Mouse (Mus musculus): ENCODE results near the gene Ttc7b. TPM values are rescaled to one million over a fixed set of nuclear protein-coding genes. Genes with fewer than 3 reads are reported as not detected.

Ttc7b gene
- polyA plus RNA-seq, 2 experiments = 7.3 to 28.1 TPM

- no peak for TF ChIP-seq POLR2A (IDR thresholded peaks at IDR 0.05; ENCODE audit: borderline replicate concordance, extremely low read depth, insufficient read depth, insufficient read length)
- Histone ChIP-seq H3K9ac (ENCODE audit: low read depth, low read length, severe bottlenecking) (no peak overlapping the region), H3K36me3 (ENCODE audit: control insufficient read depth, insufficient read depth, low read length) (peaks cover 35% of the 10 kb centered on the region), H3K4me3 (replicated peaks; ENCODE audit: low read length) (no peak overlapping the region), H3K4me1 (ENCODE audit: control insufficient read depth, insufficient read depth, low read length) (no peaks in the 10 kb centered on the region), H3K27me3 (ENCODE audit: control insufficient read depth, insufficient read depth, low read length) (no peaks in the 10 kb centered on the region), H3K4me2 (replicated peaks; ENCODE audit: low read depth, low read length, severe bottlenecking) (no peak overlapping the region), H3K27ac (replicated peaks; ENCODE audit: low read depth, low read length) (no peak overlapping the region), H3K9me3 (ENCODE audit: control insufficient read depth, low read length) (no peaks in the 10 kb centered on the region)
- DNase-seq (ENCODE audit: low spot score) = no peak
- ATAC-seq (ENCODE audit: low FRiP score, low read depth) = no peak
- 83% methylated on average over 2 of the region's 2 CpGs for WGBS
Measured at GRCm38 (mm10) chr12:100322225-100322624, 198.4 kb downstream of the Ttc7b start.

GRCm38 (mm10) chr12:100321545-100321944 is 199.1 kb downstream of the Ttc7b start:
- no peak for DNase-seq (ENCODE audit: low spot score)
- no peak for TF ChIP-seq POLR2A (IDR thresholded peaks at IDR 0.05; ENCODE audit: borderline replicate concordance, extremely low read depth, insufficient read depth, insufficient read length)
- H3K4me2 ChIP-seq (replicated peaks; ENCODE audit: low read depth, low read length, severe bottlenecking) = no peak overlapping the region
- WGBS = 87% methylated on average over 4 of the region's 4 CpGs
- ATAC-seq (ENCODE audit: low FRiP score, low read depth) = no peak
- peaks cover 35% of the 10 kb centered on the region for H3K36me3 ChIP-seq (ENCODE audit: control insufficient read depth, insufficient read depth, low read length)
- no peak overlapping the region for H3K27ac ChIP-seq (replicated peaks; ENCODE audit: low read depth, low read length)
- no peaks in the 10 kb centered on the region for H3K4me1 ChIP-seq (ENCODE audit: control insufficient read depth, insufficient read depth, low read length)
- no peak overlapping the region for H3K4me3 ChIP-seq (replicated peaks; ENCODE audit: low read length)
- H3K9me3 ChIP-seq (ENCODE audit: control insufficient read depth, low read length) = no peaks in the 10 kb centered on the region
- no peaks in the 10 kb centered on the region for H3K27me3 ChIP-seq (ENCODE audit: control insufficient read depth, insufficient read depth, low read length)
- H3K9ac ChIP-seq (ENCODE audit: low read depth, low read length, severe bottlenecking) = no peak overlapping the region

- ATAC-seq (ENCODE audit: low FRiP score, low read depth) (no peak), DNase-seq (ENCODE audit: low spot score) (no peak)
- Histone ChIP-seq H3K27me3 (ENCODE audit: control insufficient read depth, insufficient read depth, low read length) (no peaks in the 10 kb centered on the region), H3K4me3 (replicated peaks; ENCODE audit: low read length) (no peak overlapping the region), H3K27ac (replicated peaks; ENCODE audit: low read depth, low read length) (no peak overlapping the region), H3K4me1 (ENCODE audit: control insufficient read depth, insufficient read depth, low read length) (0 out of 2 replicates have a peak, but pooled peaks cover 4% of the 10 kb centered on the region), H3K9me3 (ENCODE audit: control insufficient read depth, low read length) (no peaks in the 10 kb centered on the region), H3K9ac (ENCODE audit: low read depth, low read length, severe bottlenecking) (no peak overlapping the region), H3K4me2 (replicated peaks; ENCODE audit: low read depth, low read length, severe bottlenecking) (no peak overlapping the region), H3K36me3 (ENCODE audit: control insufficient read depth, insufficient read depth, low read length) (peaks cover 27% of the 10 kb centered on the region)
- 97% methylated on average over 4 of the region's 4 CpGs for WGBS
- no peak for TF ChIP-seq POLR2A (IDR thresholded peaks at IDR 0.05; ENCODE audit: borderline replicate concordance, extremely low read depth, insufficient read depth, insufficient read length)
Measured at GRCm38 (mm10) chr12:100319746-100320145, 200.9 kb downstream of the Ttc7b start.

DNA sequence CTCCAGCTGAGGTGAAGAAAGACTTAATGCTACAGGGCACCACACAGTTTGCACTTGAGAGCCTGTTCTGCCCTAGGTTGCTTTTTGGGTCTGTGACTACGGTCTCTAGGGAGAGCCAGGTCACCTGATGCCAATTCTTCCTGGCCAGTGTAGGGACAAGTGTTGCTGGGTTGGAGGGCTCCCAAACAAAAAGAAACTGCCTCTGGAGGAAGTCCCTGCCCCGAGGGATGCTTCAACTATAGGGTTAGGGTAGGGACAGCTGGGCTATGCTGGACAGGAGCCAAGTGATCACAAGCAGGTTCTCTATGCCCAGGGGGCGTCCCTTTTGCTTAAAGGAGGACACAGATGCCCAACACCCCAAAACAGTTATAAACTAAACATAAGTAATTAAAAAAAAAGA is 202.7 kb downstream of the Ttc7b start:
- Histone ChIP-seq H3K9me3 (ENCODE audit: control insufficient read depth, low read length) (no peaks in the 10 kb centered on the region), H3K36me3 (ENCODE audit: control insufficient read depth, insufficient read depth, low read length) (peaks cover 22% of the 10 kb centered on the region), H3K27ac (replicated peaks; ENCODE audit: low read depth, low read length) (no peak overlapping the region), H3K4me2 (replicated peaks; ENCODE audit: low read depth, low read length, severe bottlenecking) (no peak overlapping the region), H3K27me3 (ENCODE audit: control insufficient read depth, insufficient read depth, low read length) (no peaks in the 10 kb centered on the region), H3K9ac (ENCODE audit: low read depth, low read length, severe bottlenecking) (no peak overlapping the region), H3K4me3 (replicated peaks; ENCODE audit: low read length) (no peak overlapping the region), H3K4me1 (ENCODE audit: control insufficient read depth, insufficient read depth, low read length) (0 out of 2 replicates have a peak, but pooled peaks cover 7% of the 10 kb centered on the region)
- no peak for ATAC-seq (ENCODE audit: low FRiP score, low read depth)
- DNase-seq (ENCODE audit: low spot score) = no peak
- WGBS = 77% methylated on average over 3 of the region's 3 CpGs
- no peak for TF ChIP-seq POLR2A (IDR thresholded peaks at IDR 0.05; ENCODE audit: borderline replicate concordance, extremely low read depth, insufficient read depth, insufficient read length)

- 73% methylated on average over 9 of the region's 9 CpGs for WGBS
- ATAC-seq (ENCODE audit: low FRiP score, low read depth) (0 out of 2 replicates have a peak, but pooled peaks have one; percentile 28), DNase-seq (ENCODE audit: low spot score) (no peak)
- H3K27me3 ChIP-seq (ENCODE audit: control insufficient read depth, insufficient read depth, low read length) = no peaks in the 10 kb centered on the region
- peaks cover 34% of the 10 kb centered on the region for H3K36me3 ChIP-seq (ENCODE audit: control insufficient read depth, insufficient read depth, low read length)
- no peak overlapping the region for H3K27ac ChIP-seq (replicated peaks; ENCODE audit: low read depth, low read length)
- H3K4me3 ChIP-seq (replicated peaks; ENCODE audit: low read length) = no peak overlapping the region
- H3K9ac ChIP-seq (ENCODE audit: low read depth, low read length, severe bottlenecking) = no peak overlapping the region
- no peak for TF ChIP-seq POLR2A (IDR thresholded peaks at IDR 0.05; ENCODE audit: borderline replicate concordance, extremely low read depth, insufficient read depth, insufficient read length)
- no peaks in the 10 kb centered on the region for H3K9me3 ChIP-seq (ENCODE audit: control insufficient read depth, low read length)
- no peak overlapping the region for H3K4me2 ChIP-seq (replicated peaks; ENCODE audit: low read depth, low read length, severe bottlenecking)
- H3K4me1 ChIP-seq (ENCODE audit: control insufficient read depth, insufficient read depth, low read length) = 0 out of 2 replicates have a peak, but pooled peaks cover 7% of the 10 kb centered on the region
Measured at GRCm38 (mm10) chr12:100316094-100316493, 204.5 kb downstream of the Ttc7b start.

Measured in limb, embryonic 14.5 days (tissue).